Mouse (Mus musculus) thymus, postnatal 0 days (tissue): ENCODE measurements around the gene Dclk1. TPM values are rescaled to one million over a fixed set of nuclear protein-coding genes. Genes with fewer than 3 reads are reported as not detected.
A peak's percentile ranks its signal among the peaks of the same experiment; 100 is the strongest.

Experiments
- DNase-seq: peaks from one replicate; pipeline ENCODE4 v3.0.0-alpha.2; 2015; ENCODE audit warnings: low spot score
- polyA plus RNA-seq: library from polyadenylated mRNA; unstranded; fragments of >200 nt; fragmentation: Nextera tagmentation; extraction: Ambion mirVana; gene quantifications from 2 replicates; pipeline ENCODE4 v1.2.1, GENCODE M21; 2015

Gene Dclk1
- polyA plus RNA-seq, 1 experiment from 2014 or later: 2.6 TPM

DNA sequence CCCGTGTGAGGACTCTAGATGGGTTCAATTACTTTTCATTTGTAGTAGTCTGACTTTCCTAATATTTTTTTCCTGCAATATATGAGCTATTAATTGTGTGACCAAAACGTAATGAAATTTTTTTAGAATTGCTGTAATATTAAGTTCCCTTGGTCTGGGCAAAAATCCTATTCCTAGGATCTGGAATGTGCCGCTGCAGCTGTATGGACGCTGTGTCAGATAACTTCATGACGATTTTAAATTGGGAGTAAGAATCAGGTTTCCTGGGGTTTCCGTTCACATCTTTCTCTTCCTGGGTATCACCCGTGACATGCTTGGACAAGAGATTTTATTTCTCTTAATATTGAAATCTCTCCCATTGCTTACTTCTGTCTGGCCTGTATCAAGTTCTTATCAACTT, 253.1 kb downstream of the Dclk1 start:
- DNase-seq: no peak

DNA sequence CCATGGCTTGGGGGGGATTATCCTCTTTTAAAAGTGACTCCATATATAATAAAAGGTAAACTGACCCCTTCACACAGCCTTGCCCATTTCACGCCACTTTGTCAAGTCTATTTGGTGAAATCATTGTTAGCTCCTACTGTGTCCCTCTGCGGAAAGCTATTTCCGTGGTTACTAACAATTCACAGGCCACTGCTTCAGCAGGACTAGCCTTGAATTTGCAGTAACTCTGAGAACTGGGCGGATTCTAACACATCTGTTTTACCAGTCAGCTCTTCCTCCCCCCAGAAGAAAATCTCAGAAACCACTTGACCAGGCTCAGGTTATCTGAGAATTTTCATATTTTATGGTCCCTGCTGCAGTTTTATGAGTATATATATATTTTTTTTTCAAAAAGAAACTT, 253.7 kb downstream of the Dclk1 start:
- DNase-seq: no peak

DNA sequence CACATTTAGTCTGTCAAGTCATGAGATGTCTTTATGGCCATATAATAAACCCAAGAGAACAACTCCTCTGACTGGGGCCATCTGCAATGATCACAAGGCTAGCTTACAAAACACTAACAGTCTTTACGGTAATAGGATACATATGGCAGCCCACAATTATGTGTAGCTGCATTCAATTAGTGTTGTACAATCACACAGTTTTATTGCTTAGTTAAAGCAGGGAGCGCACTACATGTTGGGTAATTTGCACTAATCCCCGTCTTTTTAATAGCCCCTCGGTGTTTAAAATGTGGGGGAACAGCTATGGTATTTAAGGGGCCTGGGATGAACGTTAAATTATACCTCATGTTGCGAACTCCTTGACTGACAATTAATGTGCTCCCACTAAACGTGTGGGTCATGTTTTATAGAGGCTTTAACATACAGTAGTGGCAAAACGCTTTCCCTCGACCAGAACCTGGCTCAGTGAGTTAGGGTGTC, 254.3 kb downstream of the Dclk1 start:
- no peak for DNase-seq

DNA sequence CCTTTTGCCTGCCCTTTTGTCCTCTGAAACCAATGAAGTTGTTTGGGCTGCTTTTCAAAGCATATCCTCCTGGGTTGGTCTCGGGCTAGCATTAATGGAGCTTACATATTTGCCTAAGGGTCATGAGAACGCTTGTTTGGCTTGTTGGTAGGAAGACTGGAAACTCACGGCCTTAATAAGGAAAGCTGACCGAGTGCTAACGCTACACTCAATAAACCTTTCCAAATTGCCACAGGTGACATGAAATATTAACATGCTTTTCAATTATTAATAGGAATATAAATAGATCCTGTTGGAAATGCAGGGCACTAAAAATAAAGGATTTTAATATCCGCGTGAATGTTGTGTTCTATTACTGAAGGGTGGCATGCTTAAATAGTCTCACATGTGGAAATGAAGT, 257.1 kb downstream of the Dclk1 start:
- DNase-seq: no peak

DNA sequence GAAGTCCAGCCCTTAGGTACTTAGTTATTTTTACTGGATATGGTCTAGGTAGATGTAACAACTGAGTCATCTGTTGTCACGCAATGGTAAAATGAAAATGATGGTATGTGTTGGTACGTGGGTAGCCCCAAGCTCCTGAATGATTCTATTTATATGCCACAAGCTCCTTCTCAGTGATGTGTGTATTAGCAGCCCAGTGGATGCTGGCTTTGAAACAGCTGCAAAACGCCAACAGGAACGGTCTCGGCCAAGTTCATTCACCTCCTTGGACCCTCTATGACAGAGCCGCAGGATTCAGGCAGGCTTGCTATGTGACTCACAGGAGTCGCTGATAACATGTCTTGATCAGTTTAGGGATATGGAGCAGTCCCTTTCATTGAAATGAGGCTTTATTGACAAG, 268.0 kb downstream of the Dclk1 start:
- DNase-seq: no peak

DNA sequence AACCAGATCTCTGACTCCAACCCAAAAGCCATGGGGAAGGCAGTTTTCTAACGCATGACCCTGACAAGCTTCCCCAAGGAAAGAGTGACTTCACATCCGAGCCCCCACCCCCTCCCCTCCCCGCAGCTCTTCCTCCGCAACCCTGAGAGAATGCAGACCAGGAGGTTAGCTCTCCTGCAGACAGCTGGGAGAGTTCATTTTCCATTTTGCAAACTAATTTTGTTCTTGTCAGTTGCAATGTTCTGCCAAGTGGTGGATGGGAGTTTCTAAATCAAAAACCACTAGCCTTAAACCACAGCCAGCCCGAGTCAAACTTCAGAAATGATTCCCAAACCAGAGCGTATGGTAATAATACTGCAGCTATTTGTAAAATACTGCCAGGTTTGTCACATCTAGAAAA, 269.5 kb downstream of the Dclk1 start:
- no peak for DNase-seq

DNA sequence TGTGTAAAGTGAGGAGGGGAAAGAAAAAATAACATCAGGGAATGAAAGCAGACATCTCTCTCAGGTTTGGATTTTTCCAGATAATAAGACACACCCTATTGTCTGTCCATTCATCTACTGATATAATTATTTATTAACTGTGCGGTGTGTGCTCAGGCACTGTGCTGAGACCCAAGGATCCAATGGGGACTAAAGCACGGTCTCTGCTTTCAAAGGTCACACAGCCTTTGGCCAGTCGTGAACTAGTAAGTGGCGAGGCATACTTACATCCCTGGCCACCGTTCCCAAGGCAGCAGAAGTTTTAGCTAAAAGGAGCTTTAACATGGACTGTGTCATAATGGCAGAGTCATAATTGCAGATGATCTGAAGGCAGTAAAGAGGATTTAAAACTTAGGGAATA, 273.8 kb downstream of the Dclk1 start:
- no peak for DNase-seq

DNA sequence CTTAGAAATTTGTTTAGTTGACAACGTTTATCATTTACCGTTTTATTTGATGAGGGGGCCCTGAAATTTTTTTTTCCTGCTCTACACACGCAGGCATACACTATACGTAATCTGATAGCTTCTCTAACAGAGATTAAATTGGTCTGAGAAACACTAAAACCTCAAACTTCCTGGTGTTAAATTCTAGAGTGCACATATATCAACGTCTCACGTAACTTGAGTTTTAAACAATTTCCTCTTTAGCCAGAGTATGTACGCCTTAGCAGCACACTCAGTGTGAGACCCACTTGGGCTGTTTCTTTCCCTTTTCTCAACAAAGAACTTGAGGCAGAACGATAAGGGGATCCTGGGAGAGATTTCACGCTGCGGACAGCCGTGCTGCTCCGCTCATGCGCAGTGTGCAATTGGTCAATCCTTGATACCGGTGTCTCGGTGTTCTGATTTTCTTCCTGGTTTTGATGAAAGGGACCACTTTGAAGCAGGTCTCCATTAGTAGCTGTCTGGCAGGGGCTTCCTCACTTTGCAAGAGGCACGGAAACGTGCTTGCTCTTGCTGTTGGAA, 275.4 kb downstream of the Dclk1 start:
- DNase-seq: no peak

DNA sequence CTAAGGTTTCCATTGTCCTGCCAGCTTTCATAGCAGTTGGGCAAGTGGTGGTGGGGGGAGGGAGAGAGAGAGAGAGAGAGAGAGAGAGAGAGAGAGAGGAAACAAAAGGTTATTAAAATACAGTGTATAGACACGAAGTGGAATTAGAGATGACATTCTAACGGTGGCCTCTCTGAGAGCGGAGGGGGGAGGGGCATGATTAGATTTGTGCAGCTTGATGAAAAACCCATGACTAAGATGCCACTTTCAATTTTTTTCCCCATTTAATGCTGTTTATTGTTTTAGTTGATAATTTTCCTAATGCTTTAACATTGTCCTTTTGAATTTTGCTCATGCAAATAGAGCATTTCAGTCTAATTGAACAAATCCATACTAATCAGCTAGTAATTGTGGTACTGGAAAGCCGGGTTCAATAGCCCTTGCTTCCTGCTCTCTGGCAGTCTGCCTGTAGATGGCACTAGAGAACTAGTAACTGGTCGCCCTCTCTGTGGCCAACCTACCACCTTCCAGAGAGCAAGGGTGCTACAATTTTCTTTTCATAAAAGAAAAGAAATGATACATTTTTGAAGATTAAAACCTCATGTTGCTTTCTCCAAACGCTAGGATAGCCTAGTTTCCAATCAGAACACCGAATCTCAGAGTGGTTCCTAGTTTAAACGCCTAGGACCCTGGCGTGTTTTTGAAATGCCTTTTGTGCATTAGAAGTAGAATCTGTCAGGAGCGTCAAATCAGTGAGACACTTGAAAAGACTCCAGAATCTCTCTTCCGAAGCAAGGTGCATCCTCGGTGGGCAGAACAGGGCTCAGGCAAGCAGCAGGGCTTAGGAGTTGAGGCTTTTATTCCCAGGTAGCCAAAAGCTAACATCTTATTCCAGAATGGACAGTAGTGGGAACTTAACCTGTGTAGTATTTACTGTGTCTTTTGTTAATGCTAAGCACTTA, 278.3 kb downstream of the Dclk1 start:
- DNase-seq: peak; percentile 42

DNA sequence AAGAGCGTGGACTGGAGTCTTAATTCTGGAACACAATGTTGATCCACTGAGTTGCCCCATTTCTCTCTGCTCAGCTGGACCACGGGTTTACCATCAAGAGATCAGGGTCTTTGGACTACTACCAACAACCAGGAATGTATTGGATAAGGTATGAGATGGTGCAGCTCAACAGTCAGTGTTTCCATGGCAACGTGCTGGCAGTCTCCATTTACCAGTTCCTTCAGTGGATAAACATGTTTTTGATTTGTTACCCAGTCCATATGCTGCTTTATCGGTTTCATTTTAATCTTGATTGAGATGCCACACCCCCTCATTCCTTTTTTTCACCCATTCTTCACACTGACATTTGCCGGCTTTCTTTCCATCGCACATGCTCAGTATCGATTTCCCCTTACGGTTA, 279.6 kb downstream of the Dclk1 start:
- no peak for DNase-seq

DNA sequence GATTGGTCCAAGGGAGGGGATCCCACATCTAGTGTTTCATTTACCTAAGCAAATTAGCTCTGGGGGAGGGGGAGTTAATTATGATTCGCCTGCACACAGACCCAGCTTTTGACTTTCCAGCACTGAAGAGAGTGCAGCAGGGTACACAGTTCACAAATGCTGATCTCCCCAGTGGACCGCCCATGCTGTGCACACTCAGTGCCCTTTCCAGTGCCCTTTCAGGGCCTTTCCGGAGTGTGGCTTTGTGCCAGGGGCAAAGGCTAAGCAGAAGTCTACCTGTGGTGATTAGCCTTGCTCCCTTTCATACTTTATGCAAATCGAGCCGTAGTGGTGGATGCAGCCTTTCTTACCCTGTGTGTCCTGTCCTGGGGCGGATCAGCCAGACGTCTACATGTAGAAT, 281.1 kb downstream of the Dclk1 start:
- no peak for DNase-seq

DNA sequence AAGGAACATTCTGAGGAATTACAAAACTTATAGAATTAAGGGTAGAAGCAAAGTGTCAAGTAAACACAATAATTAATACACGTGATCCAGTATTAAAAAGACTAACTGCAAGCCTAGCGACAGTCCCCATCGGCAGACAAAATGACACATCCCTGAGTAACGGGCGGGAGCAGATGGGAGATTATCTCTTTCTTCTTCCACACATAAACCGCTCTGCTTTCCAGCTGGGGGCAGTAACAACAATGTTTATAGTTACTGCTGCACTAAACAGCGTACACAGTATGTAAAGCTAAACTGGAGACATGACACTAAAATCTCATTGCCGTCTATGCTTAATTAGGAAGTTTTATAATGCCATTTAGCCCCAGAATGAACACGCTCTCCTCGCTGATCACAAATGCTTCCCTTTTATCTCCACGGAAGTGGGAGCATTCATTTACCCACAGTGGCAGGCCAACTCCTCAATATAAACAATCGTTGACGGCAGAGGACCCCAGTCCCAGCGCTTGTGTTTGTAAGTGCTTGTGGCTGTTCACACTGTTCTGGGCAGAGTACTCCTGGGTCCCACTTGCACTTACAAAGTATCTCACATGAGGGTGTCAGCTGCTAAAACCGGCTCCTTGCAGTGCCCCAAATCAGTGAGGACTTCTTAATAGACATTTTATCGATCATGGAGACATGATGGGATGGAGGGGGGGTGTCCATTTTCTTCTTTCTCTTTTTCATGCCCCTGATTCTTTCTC, 281.7 kb downstream of the Dclk1 start:
- no peak for DNase-seq

DNA sequence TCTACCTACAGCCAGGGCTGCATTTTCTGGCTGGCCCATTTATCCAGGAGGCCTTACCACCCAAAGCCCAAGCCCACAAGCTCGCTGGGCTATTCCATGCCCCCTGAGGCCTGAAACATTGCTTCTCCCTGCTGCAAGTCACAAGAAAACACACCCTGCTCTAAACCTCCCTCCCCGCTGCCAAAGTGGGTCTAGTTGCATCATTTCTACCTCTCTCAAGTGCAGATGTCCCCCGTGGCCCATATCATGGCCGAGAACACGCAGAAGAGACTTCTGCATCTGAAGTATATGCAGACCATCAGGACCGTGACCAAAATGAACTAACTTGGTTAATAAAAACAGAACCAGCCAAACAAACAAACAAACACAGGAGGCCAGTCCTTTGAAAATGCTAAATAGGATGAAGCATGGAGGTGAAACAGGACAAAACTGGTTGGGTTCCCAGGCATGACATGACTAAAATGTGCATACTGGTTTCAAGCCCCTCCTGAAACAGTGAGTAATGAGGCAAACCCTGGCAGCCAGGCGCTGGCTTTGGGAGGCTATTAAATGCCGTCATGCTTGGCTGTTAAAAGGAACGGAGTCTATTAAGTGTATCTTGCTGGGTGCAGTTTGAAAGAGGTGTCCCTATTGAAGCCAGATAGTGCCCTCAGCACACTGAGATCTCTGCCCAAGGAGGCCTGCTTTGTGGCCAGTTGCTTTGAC, 282.5 kb downstream of the Dclk1 start:
- no peak for DNase-seq

DNA sequence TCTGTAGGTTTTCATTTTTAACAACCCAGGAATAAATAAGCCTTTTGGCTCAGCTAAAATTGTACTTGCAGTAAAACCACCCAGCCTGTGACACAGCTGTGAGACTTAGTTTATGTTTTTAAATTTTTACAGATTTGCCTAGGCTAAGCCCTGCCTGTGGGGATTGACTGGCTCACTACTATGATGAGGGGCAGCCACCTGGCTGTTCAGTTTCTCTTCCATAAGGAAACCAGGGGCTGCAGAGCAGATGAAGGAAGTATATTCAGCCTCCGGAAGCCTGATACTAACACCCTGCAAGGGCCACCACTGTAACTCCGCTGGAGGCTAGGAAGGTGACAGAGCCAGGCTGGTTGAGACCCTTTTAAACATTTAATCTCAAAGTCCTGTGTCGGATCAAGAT, 284.3 kb downstream of the Dclk1 start:
- DNase-seq: no peak

DNA sequence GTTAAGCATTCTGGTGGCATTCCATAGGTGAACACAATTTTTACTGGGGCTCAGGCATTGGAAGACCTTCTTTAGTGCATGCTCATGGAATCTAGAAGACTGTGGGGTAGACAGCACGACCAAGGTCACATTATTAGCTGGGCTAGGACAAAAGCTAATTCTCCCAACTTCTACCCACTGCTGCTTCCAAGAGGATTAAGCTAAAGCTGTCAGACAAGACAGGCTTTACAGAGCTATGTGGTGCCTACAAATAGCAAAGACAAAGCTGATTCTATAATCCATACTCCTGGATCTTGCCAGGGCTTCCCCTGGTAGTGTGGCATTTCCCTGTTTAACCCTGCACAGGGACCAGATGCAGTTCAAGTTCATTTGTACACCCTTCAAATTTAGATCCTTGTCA, 285.4 kb downstream of the Dclk1 start:
- no peak for DNase-seq

DNA sequence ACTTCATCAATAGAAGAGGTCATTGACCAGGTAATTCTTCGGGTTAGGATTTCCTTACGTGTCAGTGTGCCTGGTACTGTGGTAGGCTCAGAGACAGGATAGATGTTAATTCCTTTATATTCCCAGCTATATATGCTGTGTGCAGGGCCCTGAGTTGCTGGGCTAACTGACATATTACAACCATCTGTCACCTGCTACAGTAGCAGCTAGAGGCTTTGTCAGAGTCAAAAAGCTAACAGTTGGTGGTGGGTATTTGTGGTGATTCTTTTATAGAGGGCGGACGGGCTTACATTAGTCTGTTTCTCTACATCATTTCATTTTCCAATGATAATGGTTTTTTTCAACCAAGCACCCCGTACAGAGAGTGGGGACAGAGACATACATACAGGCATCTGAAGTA, 285.8 kb downstream of the Dclk1 start:
- no peak for DNase-seq

DNA sequence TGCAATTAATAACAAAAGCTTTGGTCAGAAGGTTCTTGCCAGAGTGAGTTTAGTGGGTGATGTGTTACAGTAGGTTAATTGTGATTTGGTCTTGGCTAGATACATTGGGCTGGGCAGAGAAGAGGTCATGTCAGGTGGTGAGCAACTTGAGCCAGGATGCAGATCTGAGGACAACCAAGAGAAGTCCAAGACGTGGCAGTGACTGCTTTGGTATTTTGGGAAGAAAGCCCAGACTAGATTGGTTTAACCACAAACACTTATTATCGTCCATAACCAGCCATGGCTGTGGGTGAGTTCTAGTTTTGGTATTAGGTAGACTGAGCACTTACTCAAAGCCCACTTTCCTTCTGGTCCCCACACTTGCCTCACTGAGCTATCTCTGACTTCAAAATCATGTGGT, 287.2 kb downstream of the Dclk1 start:
- no peak for DNase-seq

DNA sequence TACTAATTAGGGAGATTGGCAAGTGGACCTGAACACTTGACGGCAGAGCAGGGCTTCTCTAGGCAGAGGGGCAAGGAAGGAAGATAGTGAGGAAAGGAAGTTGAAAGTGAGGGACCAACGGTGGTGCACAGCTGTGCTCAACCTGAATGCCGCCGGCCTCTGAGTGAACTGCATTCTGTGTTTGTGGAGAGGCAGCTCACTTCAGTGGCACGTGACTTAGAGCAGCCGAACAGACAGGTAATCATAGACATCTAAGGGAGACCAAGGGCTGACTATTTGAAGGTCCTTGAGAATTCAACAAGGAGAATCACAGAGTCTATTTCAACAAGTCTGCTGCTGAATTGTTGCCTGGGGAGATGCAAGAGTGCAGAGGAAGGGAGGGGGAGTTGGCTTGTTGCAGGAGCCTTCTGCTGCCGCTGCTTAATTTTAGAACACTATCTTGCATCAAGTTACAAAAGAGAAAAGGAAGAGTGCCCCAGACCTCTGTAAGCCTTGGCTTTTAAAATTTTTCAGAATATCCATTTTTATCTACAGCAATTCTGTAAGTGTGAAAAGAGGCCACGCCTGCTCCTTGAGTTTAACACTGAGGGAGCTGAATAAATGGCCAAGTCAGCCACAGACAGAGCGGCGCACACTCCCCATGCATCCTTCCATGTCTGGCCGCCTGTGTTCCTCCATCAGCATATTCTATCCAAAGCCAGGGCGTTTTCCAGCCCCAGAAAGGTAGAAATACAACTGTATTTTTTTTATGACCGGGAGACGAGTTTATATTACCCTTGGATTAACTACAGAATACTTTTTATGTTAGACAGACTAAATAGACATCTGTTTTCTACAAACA, 289.3 kb downstream of the Dclk1 start:
- DNase-seq: no peak

DNA sequence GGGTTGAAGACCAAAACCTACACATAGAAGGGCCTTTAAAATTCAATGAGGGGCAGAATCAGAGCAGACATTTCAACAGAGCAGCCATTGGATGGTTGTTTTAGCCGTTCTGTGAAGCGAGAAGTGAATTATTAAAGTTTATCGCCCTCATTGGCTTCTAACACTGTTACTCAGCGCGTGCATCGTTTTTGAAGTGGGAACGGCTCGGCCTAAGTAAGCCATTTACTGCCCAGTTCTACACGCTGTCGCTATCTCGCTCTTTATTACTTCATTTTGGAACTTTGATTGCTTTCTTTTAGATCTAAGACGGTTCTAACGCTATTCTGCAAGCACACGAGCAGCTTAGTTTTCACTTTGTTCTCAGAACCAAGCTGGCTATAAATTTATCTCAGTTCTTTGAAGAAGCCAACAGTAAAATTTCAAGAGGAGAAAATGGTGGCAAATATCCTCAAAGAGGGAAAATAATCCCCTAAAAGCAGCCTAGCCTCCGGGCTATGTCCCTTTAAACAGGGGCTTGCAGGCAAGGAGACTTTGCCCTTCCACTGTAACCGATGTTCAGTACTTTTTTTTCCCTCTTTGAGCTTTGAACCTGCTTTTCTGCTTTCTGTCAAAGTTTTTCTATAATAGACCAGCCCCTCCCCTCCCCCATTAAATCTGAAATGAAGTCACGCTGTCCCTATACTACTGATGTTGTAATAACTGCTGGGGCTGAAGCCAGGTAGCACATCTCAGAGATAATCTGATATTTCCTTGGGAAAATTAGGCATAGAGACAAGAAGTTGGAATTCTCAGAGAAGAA, 290.2 kb downstream of the Dclk1 start:
- DNase-seq: no peak
